In the genomic region with DNA sequence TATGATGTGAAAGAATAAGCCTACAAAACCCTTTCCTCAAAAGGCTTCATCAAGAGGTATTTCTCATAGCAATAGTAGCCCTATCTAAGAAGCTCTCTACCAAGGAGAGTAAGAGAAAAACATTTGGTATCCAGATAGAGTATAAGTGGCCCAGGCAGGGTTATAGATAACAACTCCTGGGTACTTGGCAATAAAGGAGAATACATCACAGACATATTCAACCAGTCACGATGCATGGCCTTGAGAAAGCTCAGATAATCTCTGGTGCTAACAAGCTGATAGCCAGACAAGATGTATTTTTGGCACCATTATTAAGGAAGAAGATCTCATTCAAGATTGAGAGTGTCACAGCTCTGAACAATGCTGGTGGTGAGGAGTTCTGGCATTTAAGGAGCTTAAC, we compare ENCODE assay signal across 32 mouse cellular contexts. TPM values are rescaled to one million over a fixed set of nuclear protein-coding genes. Genes with fewer than 3 reads are reported as not detected.
DNase-seq lines count a peak whose midpoint lies in the region; ATAC-seq and TF ChIP-seq lines count a peak whose summit lies in the region.
"Had no signal": no experiment of that assay in that cellular context is flagged by ENCODE, and none has a peak within 500 bp of the region (broad histone marks: within the 10 kb centered on the region; RNA-seq: fewer than 3 reads in every experiment).

No protein-coding gene starts in this region.

- TF ChIP-seq POLR2A in heart, adult 2 months (IDR thresholded peaks at IDR 0.05; ENCODE audit: insufficient read depth, low read depth, low read length), result no peak

- H3K4me3 ChIP-seq in heart, adult 2 months, result no peak overlapping the region
- no peak overlapping the region for H3K4me3 ChIP-seq in liver, embryonic 11.5 days (ENCODE audit: low read depth, low read length)
- no peak overlapping the region for H3K4me3 ChIP-seq in liver, embryonic 13.5 days (replicated peaks)
- H3K4me3 ChIP-seq: embryonic facial prominence, embryonic 15.5 days; forebrain, embryonic 10.5 days; limb, embryonic 15.5 days had no signal

- ATAC-seq in liver, embryonic 11.5 days (replicated peaks; ENCODE audit: low FRiP score), result peak; percentile 59
- peak; percentile 70 for ATAC-seq in liver, embryonic 13.5 days (ENCODE audit: low read depth)
- ATAC-seq in megakaryocyte-erythroid progenitor cell, adult 5-6 weeks (replicated peaks; ENCODE audit: low FRiP score, low TSS enrichment, poor library complexity, severe bottlenecking), result peak; percentile 70
- ATAC-seq: activated CD4-positive, CD25-positive, alpha-beta regulatory T cell, adult 4 months; CD4-positive, CD25-positive, alpha-beta regulatory T cell, adult 4 months; forebrain, embryonic 16.5 days; inflammation-experienced regulatory T-cells, adult 6 months had no signal

- peaks cover 43% of the 10 kb centered on the region for H3K36me3 ChIP-seq in heart, adult 2 months (ENCODE audit: control insufficient read depth, insufficient read depth, low read length)
- H3K36me3 ChIP-seq in liver, embryonic 11.5 days (ENCODE audit: control insufficient read depth, insufficient read depth, low read length), result no peaks in the 10 kb centered on the region
- peaks cover 11% of the 10 kb centered on the region; the same call in 1 of the 2 replicates for H3K36me3 ChIP-seq in liver, embryonic 13.5 days

- H3K79me2 ChIP-seq in heart, adult 2 months (replicated peaks; ENCODE audit: control insufficient read depth, insufficient read depth, low read length), result peaks cover 6% of the 10 kb centered on the region; the same call in 1 of the 2 replicates

- H3K27ac ChIP-seq in heart, adult 2 months, result peak overlapping the region; percentile 77
- H3K27ac ChIP-seq in liver, embryonic 11.5 days (ENCODE audit: low read depth, low read length), result peak overlapping the region; percentile 56; the same call in 1 of the 2 replicates
- H3K27ac ChIP-seq in liver, embryonic 13.5 days, result peak overlapping the region; percentile 71
- H3K27ac ChIP-seq: embryonic facial prominence, embryonic 15.5 days; forebrain, embryonic 10.5 days; hindbrain, embryonic 14.5 days; limb, embryonic 15.5 days; macrophage had no signal

- DNase-seq in heart, adult 2 months, result no peak
- no peak for DNase-seq in heart, postnatal 14 days
- DNase-seq in liver, embryonic 11.5 days (ENCODE audit: low spot score), result no peak
- no peak for DNase-seq in liver
- peak; percentile 26 for DNase-seq in liver, embryonic 13.5 days
- DNase-seq in spleen, adult 18-20 months, result no peak
- DNase-seq in adrenal gland, postnatal 10 days, result no peak
- DNase-seq: adrenal gland, postnatal 25 days; cerebellum, adult 11 months; cerebellum, adult 9-11 months; heart, postnatal 36 days; kidney, adult 2 months; kidney, postnatal 10 days; left cerebral cortex, postnatal 4 days; thymus, adult 2 months had no signal

- H3K9ac ChIP-seq in heart, adult 2 months (ENCODE audit: low read depth, low read length), result no peak overlapping the region
- H3K9ac ChIP-seq in liver, embryonic 11.5 days (ENCODE audit: low read depth, low read length), result no peak overlapping the region
- H3K9ac ChIP-seq in liver, embryonic 13.5 days, result no peak overlapping the region
- H3K9ac ChIP-seq: embryonic facial prominence, embryonic 15.5 days; hindbrain, embryonic 14.5 days; limb, embryonic 15.5 days had no signal

- TF ChIP-seq CTCF in heart, adult 2 months (IDR thresholded peaks at IDR 0.05), result no peak

- H3K9me3 ChIP-seq in liver, embryonic 11.5 days (ENCODE audit: control insufficient read depth, low read length), result no peaks in the 10 kb centered on the region
- no peaks in the 10 kb centered on the region for H3K9me3 ChIP-seq in liver, embryonic 13.5 days (replicated peaks)
- H3K9me3 ChIP-seq: embryonic facial prominence, embryonic 15.5 days; forebrain, embryonic 10.5 days; limb, embryonic 15.5 days had no signal

- H3K4me2 ChIP-seq in liver, embryonic 11.5 days, result peak overlapping the region; percentile 35
- peak overlapping the region; percentile 38; the same call in 1 of the 2 replicates for H3K4me2 ChIP-seq in liver, embryonic 13.5 days
- H3K4me2 ChIP-seq: embryonic facial prominence, embryonic 15.5 days; hindbrain, embryonic 14.5 days; limb, embryonic 15.5 days; midbrain, embryonic 11.5 days had no signal

- TF ChIP-seq EP300 in heart, adult 2 months (IDR thresholded peaks at IDR 0.05; ENCODE audit: insufficient read depth, low read depth, low read length), result no peak

- WGBS in heart, adult 2 months, result 48% methylated on average over 1 of the region's 1 CpGs
- WGBS in liver, embryonic 11.5 days, result 51% methylated on average over 1 of the region's 1 CpGs
- 16% methylated on average over 1 of the region's 1 CpGs for WGBS in liver, embryonic 13.5 days (ENCODE audit: insufficient replicate concordance)

- peaks cover 5% of the 10 kb centered on the region for H3K4me1 ChIP-seq in heart, adult 2 months (ENCODE audit: control insufficient read depth, insufficient read depth, low read length)
- H3K4me1 ChIP-seq in liver, embryonic 11.5 days (replicated peaks; ENCODE audit: control insufficient read depth, insufficient read depth, low read length), result peaks cover 23% of the 10 kb centered on the region
- peaks cover 64% of the 10 kb centered on the region for H3K4me1 ChIP-seq in liver, embryonic 13.5 days (replicated peaks)

- intact Hi-C loops in heart, adult 2 months (cut with DNase I), result no loop called here
- intact Hi-C loops in heart, postnatal 14 days (cut with DNase I), result loop anchor here (5.0 kb wide), 1 partner anchor 129 kb away; a partner anchor contains a TSS

- H3K27me3 ChIP-seq in heart, adult 2 months (ENCODE audit: control insufficient read depth, insufficient read depth, low read length), result no peaks in the 10 kb centered on the region
- no peaks in the 10 kb centered on the region for H3K27me3 ChIP-seq in liver, embryonic 11.5 days (replicated peaks; ENCODE audit: control insufficient read depth, insufficient read depth, low read length)
- no peaks in the 10 kb centered on the region for H3K27me3 ChIP-seq in liver, embryonic 13.5 days
- H3K27me3 ChIP-seq: embryonic facial prominence, embryonic 15.5 days; limb, embryonic 15.5 days had no signal

RNA-seq across cellular contexts. Expression of a gene that starts 5.2 kb away (rescaled TPM):
- 100 to 1,000 TPM; 251 to 262 TPM for total RNA-seq in heart, adult 2 months (2021)
- 55.5 and 101 TPM in 2 replicates for polyA plus RNA-seq in heart, adult 2 months (2012; rRNA removed)
- 100 to 1,000 TPM; 250 to 267 TPM for total RNA-seq in heart, postnatal 14 days (2021)
- polyA plus RNA-seq in liver, embryonic 11.5 days (2014; fragmentation: Nextera tagmentation; extraction: Ambion mirVana), result 7.2 and 8.3 TPM in 2 replicates
- polyA plus RNA-seq in liver, embryonic 13.5 days (2015; fragmentation: Nextera tagmentation; extraction: Ambion mirVana), result 3.4 and 3.8 TPM in 2 replicates
- total RNA-seq in megakaryocyte-erythroid progenitor cell, adult 5-6 weeks (2014; fragmentation: Nextera tagmentation), result 12.8 and 25.2 TPM in 2 replicates
- total RNA-seq in megakaryocyte-erythroid progenitor cell, adult 5-6 weeks (2017), result 11.9 TPM in 2 replicates
- total RNA-seq in adrenal gland, postnatal 10 days (2021), result 10 to 100 TPM; 42.6 to 60.7 TPM

RNA-seq across cellular contexts. Expression of a gene that starts 15.3 kb away (rescaled TPM):
- not detected for total RNA-seq in heart, adult 2 months (2021)
- 0.14 and 0.32 TPM in 2 replicates for polyA plus RNA-seq in heart, adult 2 months (2012; rRNA removed)
- under 1 TPM in 1 of 2 experiments, not detected in 1; 0.05 TPM for total RNA-seq in heart, postnatal 14 days (2021)
- not detected in 2 replicates for polyA plus RNA-seq in liver, embryonic 11.5 days (2014; fragmentation: Nextera tagmentation; extraction: Ambion mirVana)
- polyA plus RNA-seq in liver, embryonic 13.5 days (2015; fragmentation: Nextera tagmentation; extraction: Ambion mirVana), result not detected in 2 replicates
- not detected in 2 replicates for total RNA-seq in megakaryocyte-erythroid progenitor cell, adult 5-6 weeks (2014; fragmentation: Nextera tagmentation)
- total RNA-seq in megakaryocyte-erythroid progenitor cell, adult 5-6 weeks (2017), result 0.23 TPM in 1 of 2 replicates, not detected in the other
- under 1 TPM; 0.15 to 0.27 TPM for total RNA-seq in adrenal gland, postnatal 10 days (2021)
- total RNA-seq: common myeloid progenitor, adult 5-6 weeks; gastrocnemius, postnatal 4 days; heart, postnatal 36 days; layer of hippocampus, postnatal 14 days; left cerebral cortex, adult 8-10 months; left cerebral cortex, postnatal 4 days had no signal
- polyA plus RNA-seq: brain, embryonic 14.5 days; midbrain, embryonic 11.5 days; stomach, embryonic 16.5 days had no signal

RNA-seq across cellular contexts. Expression of a gene that starts 40.2 kb away (rescaled TPM):
- under 1 TPM in 1 of 2 experiments, not detected in 1; 0.16 TPM for total RNA-seq in heart, adult 2 months (2021)
- 0.15 and 0.37 TPM in 2 replicates for polyA plus RNA-seq in heart, adult 2 months (2012; rRNA removed)
- total RNA-seq in heart, postnatal 14 days (2021), result under 1 TPM in 1 of 2 experiments, not detected in 1; 0.20 TPM
- 0.22 TPM in 1 of 2 replicates, not detected in the other for polyA plus RNA-seq in liver, embryonic 11.5 days (2014; fragmentation: Nextera tagmentation; extraction: Ambion mirVana)
- 0.08 and 0.15 TPM in 2 replicates for polyA plus RNA-seq in liver, embryonic 13.5 days (2015; fragmentation: Nextera tagmentation; extraction: Ambion mirVana)
- total RNA-seq in megakaryocyte-erythroid progenitor cell, adult 5-6 weeks (2014; fragmentation: Nextera tagmentation), result 1.1 and 1.4 TPM in 2 replicates
- total RNA-seq in megakaryocyte-erythroid progenitor cell, adult 5-6 weeks (2017), result 0.70 TPM in 1 of 2 replicates, not detected in the other
- total RNA-seq in adrenal gland, postnatal 10 days (2021), result under 1 TPM; 0.30 to 0.54 TPM
- total RNA-seq: adrenal gland, postnatal 25 days; gastrocnemius, postnatal 4 days; heart, postnatal 36 days; layer of hippocampus, postnatal 14 days; left cerebral cortex, adult 8-10 months; left cerebral cortex, postnatal 4 days had no signal
- polyA plus RNA-seq: brain, embryonic 14.5 days had no signal

Comparison
In these comparisons a context has a peak if more than half of its experiments do, and no peak if none do; other contexts are left out.
1. RNA of a gene that starts 5.2 kb away (total RNA-seq): 250 to 267 TPM in heart, postnatal 14 days and 251 to 262 TPM in heart, adult 2 months; 42.6 to 60.7 TPM in adrenal gland, postnatal 10 days and 11.9 to 25.2 TPM in megakaryocyte-erythroid progenitor cell, adult 5-6 weeks; every median in the first group is over 4 times any median in the second.
2. Peak in every context shown above with its lines, with median percentiles within 50 percentile points of each other: H3K27ac ChIP-seq and ATAC-seq.